Mouse (Mus musculus): ENCODE data around the gene Vldlr.

DNA sequence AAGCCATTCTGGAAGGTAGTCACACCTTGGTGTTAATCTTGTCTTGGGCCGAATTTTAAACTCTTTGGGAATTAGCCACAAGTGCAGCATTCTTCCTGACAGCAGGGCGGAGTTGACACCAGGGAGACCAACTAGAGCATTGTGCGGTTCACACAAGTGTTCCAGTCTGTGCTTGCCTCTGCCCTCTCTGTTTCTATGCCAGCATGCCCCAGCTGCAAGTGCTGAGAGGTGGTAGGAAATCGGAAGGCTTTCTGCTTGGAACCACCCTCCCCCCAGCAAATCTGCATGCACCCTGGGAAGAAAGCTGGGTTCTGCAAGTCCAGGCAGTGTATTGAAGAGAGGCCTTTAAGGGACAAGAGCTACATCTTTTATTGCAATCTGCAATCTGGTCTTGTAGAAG, 10.8 kb downstream of the Vldlr start:
- TF ChIP-seq CTCF (IDR thresholded peaks at IDR 0.05) (no peak), EP300 (IDR thresholded peaks at IDR 0.05) (no peak)
